Mouse (Mus musculus) retina, postnatal 1 day (tissue): ENCODE data around the gene Epn1.
A peak's percentile ranks its signal among the peaks of the same experiment; 100 is the strongest.

Experiments
- DNase-seq: peaks from one replicate; pipeline ENCODE4 v3.0.0-alpha.2; 2012

The Epn1 gene

DNA sequence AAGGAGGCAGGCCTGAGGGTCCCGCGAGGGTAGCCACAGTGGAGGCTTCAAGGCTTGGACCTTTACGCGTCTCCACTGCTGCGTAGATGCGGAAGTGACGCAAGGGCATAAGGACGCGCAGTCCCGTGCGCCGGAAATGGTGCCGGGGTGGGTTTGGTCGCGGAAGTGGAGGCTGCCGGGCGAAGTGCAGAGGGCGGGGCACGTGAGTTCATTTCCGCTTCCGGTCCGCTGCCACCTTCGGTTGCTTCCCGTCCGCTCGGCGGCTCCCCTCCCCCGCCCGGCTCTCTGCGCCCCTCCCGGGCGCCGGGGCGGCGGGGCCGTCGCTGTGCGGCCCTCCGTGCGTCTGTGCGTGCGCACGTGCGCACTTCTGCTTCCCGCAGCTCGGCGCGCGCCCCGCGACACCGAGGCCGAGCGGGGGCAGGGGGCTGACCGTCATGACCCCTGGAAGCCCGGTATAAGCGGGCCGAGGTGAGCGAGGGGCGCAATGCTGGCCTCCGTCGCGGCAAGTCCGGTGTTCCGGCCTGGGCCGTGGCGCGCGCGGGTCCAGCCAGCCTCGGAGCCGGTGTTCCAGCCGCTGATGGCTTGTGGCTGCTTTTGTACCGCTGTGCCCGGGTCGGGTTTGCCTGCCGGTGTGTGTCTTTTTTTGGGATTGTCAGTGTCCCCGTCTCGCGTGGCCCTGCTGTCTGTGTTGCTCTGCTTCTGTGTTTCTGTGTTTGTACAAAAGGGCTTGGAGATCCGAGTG is at the start of gene Epn1:
Gene Epn1, plus strand, starts transcription at position 226 of the 742 bp plus-strand sequence.
- peak; percentile 98 for DNase-seq

DNA sequence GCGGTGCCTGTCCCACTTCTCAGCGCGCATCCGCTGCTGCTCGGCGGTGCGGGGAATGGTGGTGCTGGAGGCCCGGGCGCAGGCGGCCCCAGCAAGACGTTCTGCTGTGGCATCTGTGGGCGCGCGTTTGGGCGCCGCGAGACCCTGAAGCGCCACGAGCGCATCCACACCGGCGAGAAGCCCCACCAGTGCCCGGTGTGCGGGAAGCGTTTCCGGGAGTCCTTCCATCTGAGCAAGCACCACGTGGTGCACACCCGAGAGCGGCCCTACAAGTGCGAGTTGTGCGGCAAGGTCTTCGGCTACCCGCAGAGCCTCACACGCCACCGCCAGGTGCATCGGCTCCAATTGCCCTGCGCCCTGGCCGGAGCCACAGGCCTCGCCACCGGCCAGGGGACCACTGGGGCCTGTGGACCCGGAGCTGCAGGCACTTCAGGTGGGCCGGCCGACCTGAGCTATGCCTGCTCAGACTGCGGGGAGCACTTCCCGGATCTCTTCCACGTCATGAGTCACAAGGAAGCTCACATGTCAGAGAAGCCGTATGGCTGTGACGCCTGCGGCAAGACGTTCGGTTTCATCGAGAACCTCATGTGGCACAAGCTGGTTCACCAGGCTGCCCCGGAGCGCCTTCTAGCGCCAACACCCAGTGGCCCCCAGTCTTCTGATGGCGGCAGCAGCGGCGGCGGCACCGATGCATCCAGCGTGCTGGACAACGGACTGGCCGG is 49.3 kb upstream of the Epn1 start:
- no peak for DNase-seq

DNA sequence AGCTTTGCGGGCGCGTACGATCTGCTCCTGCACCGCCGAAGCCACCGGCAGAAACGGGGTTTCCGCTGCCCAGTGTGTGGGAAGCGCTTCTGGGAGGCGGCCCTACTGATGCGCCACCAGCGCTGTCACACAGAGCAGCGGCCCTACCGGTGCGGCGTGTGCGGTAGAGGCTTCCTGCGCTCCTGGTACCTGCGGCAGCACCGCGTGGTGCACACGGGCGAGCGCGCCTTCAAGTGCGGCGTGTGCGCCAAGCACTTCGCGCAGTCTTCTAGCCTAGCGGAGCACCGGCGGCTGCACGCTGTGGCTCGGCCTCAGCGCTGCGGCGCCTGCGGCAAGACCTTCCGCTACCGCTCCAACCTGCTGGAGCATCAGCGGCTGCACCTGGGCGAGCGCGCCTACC is 48.5 kb upstream of the Epn1 start:
- no peak for DNase-seq

DNA sequence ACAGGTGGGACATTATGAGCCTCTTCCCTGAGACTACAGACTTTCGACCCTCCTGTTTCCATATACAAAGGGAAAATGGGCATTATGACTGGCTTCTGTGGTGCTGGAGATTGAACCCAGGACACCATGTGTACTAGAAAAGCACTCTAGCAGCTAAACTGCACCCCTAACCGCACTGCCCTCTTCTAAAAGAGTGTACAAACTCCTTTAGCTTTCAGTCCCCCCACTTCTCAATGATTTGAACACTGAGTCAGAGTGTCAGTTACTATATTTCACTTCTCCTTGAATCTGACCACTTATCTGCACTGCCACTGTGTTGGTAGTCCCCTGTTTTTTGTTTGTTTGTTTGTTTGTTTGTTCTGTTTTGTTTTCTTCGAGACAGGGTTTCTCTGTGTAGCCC is 46.2 kb upstream of the Epn1 start, which contains the start of gene 4632433K11Rik:
Gene 4632433K11Rik, plus strand, starts transcription at position 301 of the 400 bp plus-strand sequence.
- DNase-seq = no peak

- no peak for DNase-seq
Measured at GRCm38 (mm10) chr7:5035628-5036027, 44.4 kb upstream of the Epn1 start.

- no peak for DNase-seq
Measured at GRCm38 (mm10) chr7:5036136-5036535, 43.9 kb upstream of the Epn1 start.

DNA sequence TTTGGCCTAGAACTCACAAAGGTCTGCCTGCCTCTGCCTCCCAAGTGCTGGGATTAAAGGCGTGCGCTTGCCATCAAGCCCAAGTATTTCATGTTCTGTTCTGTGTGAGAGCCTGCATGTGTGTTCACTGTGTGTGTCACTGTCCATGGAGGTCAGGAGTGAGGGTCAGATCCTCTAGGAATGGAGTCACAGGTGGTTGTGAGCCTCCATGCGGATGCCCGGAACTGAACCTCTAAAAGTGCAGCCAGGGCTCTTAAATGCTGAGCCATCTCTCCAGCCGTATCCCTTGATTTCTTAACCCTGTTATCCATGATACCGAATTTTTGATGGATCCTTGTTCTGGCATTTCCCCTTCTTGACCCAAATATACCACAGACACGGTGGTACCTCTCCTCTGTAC is 43.0 kb upstream of the Epn1 start:
- DNase-seq = no peak

- DNase-seq = no peak
Measured at GRCm38 (mm10) chr7:5037467-5037866, 42.6 kb upstream of the Epn1 start.

GRCm38 (mm10) chr7:5038109-5038732 is 41.8 kb upstream of the Epn1 start, which contains the start of gene Zfp784:
TSS of gene Zfp784 (minus strand) at chr7:5038446.
- DNase-seq = peak; percentile 95

GRCm38 (mm10) chr7:5038940-5039339 is 41.1 kb upstream of the Epn1 start:
- no peak for DNase-seq

DNA sequence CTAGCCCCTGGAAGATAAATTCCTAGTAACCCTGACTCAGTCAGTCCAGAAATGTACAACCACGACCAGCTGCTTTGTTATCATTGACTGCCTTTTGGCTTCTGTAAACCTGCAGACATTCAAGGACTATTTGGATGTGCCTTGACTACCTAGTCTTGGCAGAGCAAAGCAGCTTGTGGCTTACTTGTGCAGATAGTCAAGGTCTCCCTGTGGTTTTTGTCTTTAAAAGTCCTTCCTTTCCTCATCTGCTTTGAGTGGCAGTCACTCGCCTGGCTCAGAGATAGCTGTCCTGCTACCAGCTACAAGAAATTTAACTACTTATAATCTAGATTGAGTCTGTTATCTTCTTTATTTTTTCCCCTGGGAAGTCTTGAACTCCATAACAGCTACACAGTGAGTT is 35.1 kb upstream of the Epn1 start:
- DNase-seq = no peak

- no peak for DNase-seq
Measured at GRCm38 (mm10) chr7:5046112-5046511, 33.9 kb upstream of the Epn1 start.

GRCm38 (mm10) chr7:5047313-5047712 is 32.7 kb upstream of the Epn1 start:
- peak; percentile 73 for DNase-seq

DNA sequence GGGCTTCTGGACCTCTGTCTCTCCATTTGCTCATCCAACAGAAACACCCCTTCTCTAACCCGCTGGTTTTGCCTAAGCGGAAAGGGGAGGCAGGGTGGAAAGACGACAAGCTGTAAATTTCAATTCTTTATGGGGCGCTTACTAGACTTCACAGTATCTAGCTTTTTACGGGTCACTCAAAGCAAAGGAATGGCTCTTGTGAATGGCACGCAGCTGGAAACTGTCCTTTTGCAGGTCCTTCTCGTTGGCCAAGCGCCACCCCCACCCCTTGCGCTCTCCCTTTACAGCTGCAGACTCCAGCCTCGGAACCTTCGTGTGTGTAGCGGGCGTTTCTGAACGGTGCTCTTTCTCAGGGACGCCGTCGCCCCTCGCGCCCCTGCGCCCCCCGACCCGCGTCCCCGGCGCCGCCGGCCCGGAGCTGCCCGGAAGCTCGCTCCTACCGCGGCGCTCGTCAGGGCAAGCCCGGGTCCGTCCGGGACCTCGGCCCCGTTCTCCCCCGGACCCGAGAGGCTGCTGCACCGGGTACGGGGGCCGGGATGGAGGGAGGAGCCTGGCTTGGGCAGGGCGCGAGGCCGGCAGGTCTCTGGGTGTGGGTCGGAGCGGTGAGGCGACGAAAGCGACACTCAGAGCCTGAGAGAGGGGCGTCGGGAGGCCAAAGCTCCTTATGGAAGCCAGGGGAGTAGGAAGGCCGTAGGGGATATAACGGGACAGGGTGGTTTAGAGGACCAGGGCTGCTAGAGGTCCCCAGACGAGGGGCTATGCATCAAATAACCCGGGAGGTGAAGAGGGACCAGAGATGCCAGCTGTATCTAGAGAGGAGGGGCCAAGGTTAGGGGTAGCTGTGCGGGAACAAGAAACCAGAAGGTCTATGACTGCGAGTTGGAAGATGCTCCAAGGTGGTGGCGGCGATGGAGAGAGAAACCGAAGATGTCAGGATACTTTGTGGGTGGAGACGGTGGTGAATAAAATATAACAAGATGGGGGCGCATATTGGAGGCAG is 28.5 kb upstream of the Epn1 start, which contains the start of gene Zfp580:
Gene Zfp580, plus strand, starts transcription at position 346 of the 1,000 bp plus-strand sequence.
- DNase-seq = peak; percentile 91

- no peak for DNase-seq
Measured at GRCm38 (mm10) chr7:5052438-5052837, 27.6 kb upstream of the Epn1 start.

GRCm38 (mm10) chr7:5052931-5053343 is 27.1 kb upstream of the Epn1 start:
- DNase-seq = no peak

DNA sequence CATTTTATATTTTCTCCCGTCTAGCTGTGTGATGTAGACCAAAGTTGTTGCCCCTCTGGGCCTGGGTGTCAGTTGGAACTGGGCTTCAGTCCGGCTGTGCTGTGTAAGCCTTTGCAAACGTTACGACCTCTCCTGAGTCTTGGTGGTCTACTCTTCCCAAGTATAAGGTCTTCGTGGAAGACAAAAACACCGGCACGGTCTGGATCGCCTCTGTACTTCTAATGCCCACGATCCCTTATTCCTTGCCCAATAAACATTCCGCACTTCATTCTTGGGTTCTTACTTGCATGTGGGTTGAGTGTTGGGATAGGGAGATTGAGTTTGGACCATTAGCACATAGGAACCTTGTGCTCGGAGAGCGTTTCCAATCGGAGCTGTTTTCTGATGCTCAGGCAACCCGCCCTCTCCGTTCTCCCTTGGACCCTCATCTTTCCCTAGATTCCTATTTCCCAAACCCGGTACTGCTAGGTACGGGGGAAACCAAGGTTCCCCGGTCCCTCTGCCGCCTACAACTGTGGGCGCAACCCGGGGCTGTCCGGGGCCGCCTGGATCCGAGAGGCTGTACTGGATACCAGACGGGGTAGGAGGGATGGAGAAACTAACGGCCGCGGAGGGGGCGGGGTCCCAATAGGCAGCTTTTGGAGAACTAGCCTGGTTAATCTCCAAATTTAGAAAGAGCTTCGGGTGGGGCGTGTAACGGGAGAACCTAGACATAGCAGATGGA is 26.4 kb upstream of the Epn1 start:
- peak; percentile 37 for DNase-seq

GRCm38 (mm10) chr7:5056651-5057263 is 23.3 kb upstream of the Epn1 start:
- DNase-seq = peak; percentile 55

- no peak for DNase-seq
Measured at GRCm38 (mm10) chr7:5057381-5057780, 22.7 kb upstream of the Epn1 start.

DNA sequence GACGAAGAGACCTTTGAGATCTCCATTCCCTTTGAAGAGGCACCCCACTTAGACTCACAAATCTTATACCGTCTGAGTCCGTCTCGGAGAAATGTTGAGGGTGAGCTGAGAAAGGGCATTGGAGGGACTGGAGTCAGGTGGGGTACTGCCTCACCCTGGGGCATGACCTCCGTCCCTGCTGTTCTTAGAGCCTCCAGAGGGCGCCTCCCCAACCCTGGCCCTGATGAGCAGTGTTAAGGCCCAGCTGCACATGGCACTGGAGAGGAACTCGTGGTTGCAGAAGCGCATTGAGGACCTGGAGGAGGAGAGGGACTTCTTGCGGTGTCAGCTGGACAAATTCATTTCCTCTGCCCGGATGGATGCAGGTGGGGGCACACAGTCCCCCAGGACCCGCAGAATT is 22.2 kb upstream of the Epn1 start:
- peak; percentile 34 for DNase-seq

- DNase-seq = no peak
Measured at GRCm38 (mm10) chr7:5058631-5059030, 21.4 kb upstream of the Epn1 start.
